Mouse (Mus musculus) bone marrow macrophage, adult 2 months (primary cell): ENCODE results near the gene Palld.

ENCODE experiments used
- CTCF ChIP-seq: IDR thresholded peaks from 2 replicates; pipeline ENCODE4 v1.5.1; 2012; ENCODE audit warnings: low read depth, mild to moderate bottlenecking, low read length, moderate library complexity
- POLR2A ChIP-seq: IDR thresholded peaks from 2 replicates; pipeline ENCODE4 v1.6.1; 2012; ENCODE audit warnings: mild to moderate bottlenecking, low read depth, low read length, borderline replicate concordance

- TF ChIP-seq CTCF (no peak), POLR2A (no peak)
Observed at GRCm38 (mm10) chr8:61516745-61517501, 385.6 kb downstream of the Palld start.
